Mouse (Mus musculus): ENCODE measurements around the gene 0610010K14Rik. TPM values are rescaled to one million over a fixed set of nuclear protein-coding genes. Genes with fewer than 3 reads are reported as not detected.

0610010K14Rik gene
- polyA plus RNA-seq, 1 experiment from 2014 or later: 232 TPM

GRCm38 (mm10) chr11:70201691-70202090 lies 36.0 kb downstream of the 0610010K14Rik start:
- no peak overlapping the region for H3K4me3 ChIP-seq (ENCODE audit: low read depth, low read length)
- H3K4me2 ChIP-seq: no peak overlapping the region
- DNase-seq (ENCODE audit: low spot score, missing footprints) (peak; percentile 96), ATAC-seq (ENCODE audit: low FRiP score) (no peak)
- H3K36me3 ChIP-seq (ENCODE audit: control insufficient read depth, insufficient read depth, low read length): no peaks in the 10 kb centered on the region
- 36% methylated on average over 5 of the region's 5 CpGs for WGBS
- no peaks in the 10 kb centered on the region for H3K4me1 ChIP-seq (ENCODE audit: control insufficient read depth, insufficient read depth, low read length)
- no peaks in the 10 kb centered on the region for H3K9me3 ChIP-seq (ENCODE audit: control insufficient read depth, low read length)
- H3K27me3 ChIP-seq (ENCODE audit: control insufficient read depth, insufficient read depth, low read length): no peaks in the 10 kb centered on the region
- no peak overlapping the region for H3K27ac ChIP-seq (ENCODE audit: low read depth, low read length)
- H3K9ac ChIP-seq (ENCODE audit: low read length): no peak overlapping the region

- H3K27ac ChIP-seq (ENCODE audit: low read depth, low read length): no peak overlapping the region
- H3K9me3 ChIP-seq (ENCODE audit: control insufficient read depth, low read length): no peaks in the 10 kb centered on the region
- no peak for ATAC-seq (ENCODE audit: low FRiP score)
- H3K9ac ChIP-seq (ENCODE audit: low read length): no peak overlapping the region
- H3K4me2 ChIP-seq: no peak overlapping the region
- no peaks in the 10 kb centered on the region for H3K36me3 ChIP-seq (ENCODE audit: control insufficient read depth, insufficient read depth, low read length)
- no peaks in the 10 kb centered on the region for H3K27me3 ChIP-seq (ENCODE audit: control insufficient read depth, insufficient read depth, low read length)
- peak; percentile 35 for DNase-seq (ENCODE audit: low spot score, missing footprints)
- H3K4me3 ChIP-seq (ENCODE audit: low read depth, low read length): no peak overlapping the region
- WGBS: 88% methylated on average over 5 of the region's 5 CpGs
- H3K4me1 ChIP-seq (ENCODE audit: control insufficient read depth, insufficient read depth, low read length): no peaks in the 10 kb centered on the region
Observed at GRCm38 (mm10) chr11:70200036-70200608, 37.6 kb downstream of the 0610010K14Rik start.

GRCm38 (mm10) chr11:70199107-70199506 lies 38.6 kb downstream of the 0610010K14Rik start:
- no peak overlapping the region for H3K9ac ChIP-seq (ENCODE audit: low read length)
- ATAC-seq (ENCODE audit: low FRiP score) (no peak), DNase-seq (ENCODE audit: low spot score, missing footprints) (no peak)
- H3K27me3 ChIP-seq (ENCODE audit: control insufficient read depth, insufficient read depth, low read length): no peaks in the 10 kb centered on the region
- H3K9me3 ChIP-seq (ENCODE audit: control insufficient read depth, low read length): no peaks in the 10 kb centered on the region
- no peak overlapping the region for H3K4me2 ChIP-seq
- WGBS: 80% methylated on average over 8 of the region's 8 CpGs
- H3K4me3 ChIP-seq (ENCODE audit: low read depth, low read length): no peak overlapping the region
- H3K4me1 ChIP-seq (ENCODE audit: control insufficient read depth, insufficient read depth, low read length): no peaks in the 10 kb centered on the region
- no peaks in the 10 kb centered on the region for H3K36me3 ChIP-seq (ENCODE audit: control insufficient read depth, insufficient read depth, low read length)
- H3K27ac ChIP-seq (ENCODE audit: low read depth, low read length): no peak overlapping the region

- no peak overlapping the region for H3K4me3 ChIP-seq (ENCODE audit: low read depth, low read length)
- DNase-seq (ENCODE audit: low spot score, missing footprints) (no peak), ATAC-seq (ENCODE audit: low FRiP score) (no peak)
- H3K4me1 ChIP-seq (ENCODE audit: control insufficient read depth, insufficient read depth, low read length): no peaks in the 10 kb centered on the region
- 89% methylated on average over 3 of the region's 3 CpGs for WGBS
- H3K9me3 ChIP-seq (ENCODE audit: control insufficient read depth, low read length): no peaks in the 10 kb centered on the region
- H3K4me2 ChIP-seq: no peak overlapping the region
- H3K27me3 ChIP-seq (ENCODE audit: control insufficient read depth, insufficient read depth, low read length): no peaks in the 10 kb centered on the region
- no peak overlapping the region for H3K9ac ChIP-seq (ENCODE audit: low read length)
- no peaks in the 10 kb centered on the region for H3K36me3 ChIP-seq (ENCODE audit: control insufficient read depth, insufficient read depth, low read length)
- H3K27ac ChIP-seq (ENCODE audit: low read depth, low read length): no peak overlapping the region
Observed at GRCm38 (mm10) chr11:70198332-70198731, 39.4 kb downstream of the 0610010K14Rik start.

- no peak for ATAC-seq (ENCODE audit: low FRiP score)
- Histone ChIP-seq H3K4me1 (ENCODE audit: control insufficient read depth, insufficient read depth, low read length) (no peaks in the 10 kb centered on the region), H3K4me2 (no peak overlapping the region), H3K9ac (ENCODE audit: low read length) (no peak overlapping the region), H3K36me3 (ENCODE audit: control insufficient read depth, insufficient read depth, low read length) (no peaks in the 10 kb centered on the region), H3K9me3 (ENCODE audit: control insufficient read depth, low read length) (no peaks in the 10 kb centered on the region), H3K4me3 (ENCODE audit: low read depth, low read length) (no peak overlapping the region), H3K27ac (ENCODE audit: low read depth, low read length) (no peak overlapping the region), H3K27me3 (ENCODE audit: control insufficient read depth, insufficient read depth, low read length) (no peaks in the 10 kb centered on the region)
- DNase-seq (ENCODE audit: low spot score, missing footprints): peak; percentile 79
- 68% methylated on average over 11 of the region's 11 CpGs for WGBS
Observed at GRCm38 (mm10) chr11:70193354-70194285, 44.1 kb downstream of the 0610010K14Rik start.

GRCm38 (mm10) chr11:70192157-70192556 lies 45.6 kb downstream of the 0610010K14Rik start:
- Histone ChIP-seq H3K27me3 (ENCODE audit: control insufficient read depth, insufficient read depth, low read length) (no peaks in the 10 kb centered on the region), H3K36me3 (ENCODE audit: control insufficient read depth, insufficient read depth, low read length) (no peaks in the 10 kb centered on the region), H3K4me1 (ENCODE audit: control insufficient read depth, insufficient read depth, low read length) (no peaks in the 10 kb centered on the region), H3K9me3 (ENCODE audit: control insufficient read depth, low read length) (no peaks in the 10 kb centered on the region), H3K4me2 (no peak overlapping the region), H3K9ac (ENCODE audit: low read length) (no peak overlapping the region), H3K4me3 (ENCODE audit: low read depth, low read length) (no peak overlapping the region), H3K27ac (ENCODE audit: low read depth, low read length) (no peak overlapping the region)
- DNase-seq (ENCODE audit: low spot score, missing footprints) (no peak), ATAC-seq (ENCODE audit: low FRiP score) (no peak)
- 85% methylated on average over 4 of the region's 4 CpGs for WGBS

- ATAC-seq (ENCODE audit: low FRiP score) (no peak), DNase-seq (ENCODE audit: low spot score, missing footprints) (no peak)
- 81% methylated on average over 6 of the region's 6 CpGs for WGBS
- Histone ChIP-seq H3K9me3 (ENCODE audit: control insufficient read depth, low read length) (no peaks in the 10 kb centered on the region), H3K4me3 (ENCODE audit: low read depth, low read length) (no peak overlapping the region), H3K27me3 (ENCODE audit: control insufficient read depth, insufficient read depth, low read length) (no peaks in the 10 kb centered on the region), H3K36me3 (ENCODE audit: control insufficient read depth, insufficient read depth, low read length) (no peaks in the 10 kb centered on the region), H3K4me1 (ENCODE audit: control insufficient read depth, insufficient read depth, low read length) (no peaks in the 10 kb centered on the region), H3K9ac (ENCODE audit: low read length) (no peak overlapping the region), H3K27ac (ENCODE audit: low read depth, low read length) (no peak overlapping the region), H3K4me2 (no peak overlapping the region)
Observed at GRCm38 (mm10) chr11:70191188-70191587, 46.5 kb downstream of the 0610010K14Rik start.

GRCm38 (mm10) chr11:70189319-70190134 lies 48.2 kb downstream of the 0610010K14Rik start:
- Histone ChIP-seq H3K4me1 (ENCODE audit: control insufficient read depth, insufficient read depth, low read length) (no peaks in the 10 kb centered on the region), H3K4me2 (no peak overlapping the region), H3K27ac (ENCODE audit: low read depth, low read length) (no peak overlapping the region), H3K9ac (ENCODE audit: low read length) (no peak overlapping the region), H3K36me3 (ENCODE audit: control insufficient read depth, insufficient read depth, low read length) (no peaks in the 10 kb centered on the region), H3K9me3 (ENCODE audit: control insufficient read depth, low read length) (no peaks in the 10 kb centered on the region), H3K4me3 (ENCODE audit: low read depth, low read length) (no peak overlapping the region), H3K27me3 (ENCODE audit: control insufficient read depth, insufficient read depth, low read length) (no peaks in the 10 kb centered on the region)
- WGBS: 93% methylated on average over 28 of the region's 28 CpGs
- no peak for ATAC-seq (ENCODE audit: low FRiP score)
- DNase-seq (ENCODE audit: low spot score, missing footprints): peak; percentile 33
